Mouse (Mus musculus) cerebellum, adult 18-20 months (tissue): ENCODE data around the gene Tomm7.
A peak's percentile ranks its signal among the peaks of the same experiment; 100 is the strongest.
"Not testable (repeated sequence)": the region's sequence is repeated elsewhere in the genome, so short reads cannot be mapped to it uniquely, and the experiment has no call there.

ENCODE experiments used
- DNase-seq, 2 experiments: peaks; one replicate each; pipeline ENCODE4 v3.0.0; 2021

The Tomm7 gene

GRCm38 (mm10) chr5:23850345-23851159, 6.6 kb upstream of the Tomm7 start:
- DNase-seq = peak; percentile 88 to 96

- DNase-seq = no peak
Measured at GRCm38 (mm10) chr5:23845141-23845540, 1.2 kb upstream of the Tomm7 start.

GRCm38 (mm10) chr5:23844531-23844841, 525 bp upstream of the Tomm7 start:
- peak; percentile 35 to 50 for DNase-seq

GRCm38 (mm10) chr5:23838158-23838557, 5.8 kb downstream of the Tomm7 start:
- no peak for DNase-seq

GRCm38 (mm10) chr5:23835691-23836090, 8.3 kb downstream of the Tomm7 start:
- not testable (repeated sequence) for DNase-seq

GRCm38 (mm10) chr5:23830897-23831752, 12.8 kb downstream of the Tomm7 start:
- peak; percentile 29 to 31 for DNase-seq

GRCm38 (mm10) chr5:23826321-23827004, 17.5 kb downstream of the Tomm7 start:
- peak; percentile 51 to 65 for DNase-seq

GRCm38 (mm10) chr5:23824171-23824733, 19.7 kb downstream of the Tomm7 start:
- no peak for DNase-seq

GRCm38 (mm10) chr5:23822306-23822705, 21.7 kb downstream of the Tomm7 start:
- DNase-seq = no peak

GRCm38 (mm10) chr5:23816681-23817080, 27.3 kb downstream of the Tomm7 start:
- DNase-seq = no peak

GRCm38 (mm10) chr5:23814841-23815240, 29.1 kb downstream of the Tomm7 start:
- DNase-seq = no peak

- DNase-seq = no peak
Measured at GRCm38 (mm10) chr5:23792726-23793125, 51.2 kb downstream of the Tomm7 start.

GRCm38 (mm10) chr5:23789078-23789612, 54.8 kb downstream of the Tomm7 start:
- DNase-seq = no peak
